Mouse (Mus musculus) spleen, postnatal 4 days (tissue): ENCODE measurements around the gene Sstr5.

Experiments
- DNase-seq, 2 experiments: peaks; one replicate each; pipeline ENCODE4 v3.0.0; 2022; ENCODE audit warnings: low spot score in 2 of 2

The Sstr5 gene

GRCm38 (mm10) chr17:25497013-25497412, at the start of gene Sstr5:
TSS of gene Sstr5 (minus strand) at chr17:25497288.
- no peak for DNase-seq

GRCm38 (mm10) chr17:25541768-25542167, 44.7 kb upstream of the Sstr5 start:
- no peak for DNase-seq

GRCm38 (mm10) chr17:25540731-25541130, 43.6 kb upstream of the Sstr5 start:
- DNase-seq = no peak

GRCm38 (mm10) chr17:25538945-25539875, 42.1 kb upstream of the Sstr5 start:
- no peak for DNase-seq

- no peak for DNase-seq
These were observed 33.4 kb upstream of the Sstr5 start for GRCm38 (mm10) chr17:25530357-25531022.

GRCm38 (mm10) chr17:25522080-25522479, 25.0 kb upstream of the Sstr5 start:
- no peak for DNase-seq

GRCm38 (mm10) chr17:25520492-25520891, 23.4 kb upstream of the Sstr5 start:
- no peak for DNase-seq

GRCm38 (mm10) chr17:25519511-25519910, 22.4 kb upstream of the Sstr5 start:
- no peak for DNase-seq

GRCm38 (mm10) chr17:25518144-25518543, 21.1 kb upstream of the Sstr5 start:
- no peak for DNase-seq

- DNase-seq = no peak
These were observed 19.2 kb upstream of the Sstr5 start for GRCm38 (mm10) chr17:25516315-25516714.

GRCm38 (mm10) chr17:25514055-25514454, 17.0 kb upstream of the Sstr5 start:
- no peak for DNase-seq

GRCm38 (mm10) chr17:25511876-25512275, 14.8 kb upstream of the Sstr5 start:
- DNase-seq = no peak

- DNase-seq = no peak
These were observed 13.2 kb upstream of the Sstr5 start for GRCm38 (mm10) chr17:25510074-25510830.

- DNase-seq = peak in 1 of 2 experiments; percentile 67
These were observed 11.9 kb upstream of the Sstr5 start for GRCm38 (mm10) chr17:25508860-25509577.

GRCm38 (mm10) chr17:25507799-25508198, 10.7 kb upstream of the Sstr5 start:
- peak; percentile 35 to 71 for DNase-seq

- DNase-seq = no peak
These were observed 5.5 kb upstream of the Sstr5 start for GRCm38 (mm10) chr17:25502599-25502998.

- DNase-seq = no peak
These were observed 15.0 kb downstream of the Sstr5 start for GRCm38 (mm10) chr17:25482092-25482491.

GRCm38 (mm10) chr17:25480820-25481219, 16.3 kb downstream of the Sstr5 start:
- DNase-seq = no peak

- no peak for DNase-seq
These were observed 16.9 kb downstream of the Sstr5 start for GRCm38 (mm10) chr17:25480152-25480551.

GRCm38 (mm10) chr17:25475946-25476744, 20.9 kb downstream of the Sstr5 start:
- peak; percentile 32 to 70 for DNase-seq
